Mouse (Mus musculus) urinary bladder, postnatal 25 days (tissue): ENCODE measurements around the gene Hist1h1a.
"Not testable (repeated sequence)": the region's sequence is repeated elsewhere in the genome, so short reads cannot be mapped to it uniquely, and the experiment has no call there.

Source experiments
- DNase-seq: peaks from one replicate; pipeline ENCODE4 v3.0.0; 2022; ENCODE audit warnings: low spot score

Hist1h1a gene

GRCm38 (mm10) chr13:23744421-23745380 lies 18.8 kb upstream of the Hist1h1a start:
- DNase-seq, result no peak

- peak; percentile 69 for DNase-seq
Measured at GRCm38 (mm10) chr13:23745381-23746161, 17.9 kb upstream of the Hist1h1a start, which contains the start of gene Hist1h3c. Gene Hist1h3c, minus strand, starts transcription at chr13:23745602.

- DNase-seq, result peak; percentile 51
Measured at GRCm38 (mm10) chr13:23746201-23747080, 17.0 kb upstream of the Hist1h1a start, which contains the start of gene Hist1h2bb. Gene Hist1h2bb, plus strand, starts transcription at chr13:23746734.

- DNase-seq, result no peak
Measured at GRCm38 (mm10) chr13:23747081-23747891, 16.2 kb upstream of the Hist1h1a start.

DNA sequence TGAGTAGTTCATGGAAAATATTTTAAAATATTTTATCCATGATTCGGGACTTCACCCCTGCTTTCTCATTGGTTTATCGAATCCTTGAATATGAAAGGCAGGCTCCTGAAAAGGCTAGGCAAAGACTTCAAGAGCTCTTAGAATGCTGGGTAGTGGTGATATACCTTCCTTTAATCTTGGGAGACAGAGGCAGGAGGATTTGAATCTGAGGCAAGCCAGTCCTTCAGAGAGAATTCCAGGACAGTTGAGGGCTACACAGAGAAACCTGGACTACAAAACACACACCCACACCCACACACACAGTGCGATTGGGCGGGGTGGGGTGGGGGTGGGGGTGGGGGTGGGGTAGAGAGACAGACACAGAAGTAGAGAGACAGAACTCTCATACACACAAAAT lies 15.6 kb upstream of the Hist1h1a start:
- no peak for DNase-seq

DNA sequence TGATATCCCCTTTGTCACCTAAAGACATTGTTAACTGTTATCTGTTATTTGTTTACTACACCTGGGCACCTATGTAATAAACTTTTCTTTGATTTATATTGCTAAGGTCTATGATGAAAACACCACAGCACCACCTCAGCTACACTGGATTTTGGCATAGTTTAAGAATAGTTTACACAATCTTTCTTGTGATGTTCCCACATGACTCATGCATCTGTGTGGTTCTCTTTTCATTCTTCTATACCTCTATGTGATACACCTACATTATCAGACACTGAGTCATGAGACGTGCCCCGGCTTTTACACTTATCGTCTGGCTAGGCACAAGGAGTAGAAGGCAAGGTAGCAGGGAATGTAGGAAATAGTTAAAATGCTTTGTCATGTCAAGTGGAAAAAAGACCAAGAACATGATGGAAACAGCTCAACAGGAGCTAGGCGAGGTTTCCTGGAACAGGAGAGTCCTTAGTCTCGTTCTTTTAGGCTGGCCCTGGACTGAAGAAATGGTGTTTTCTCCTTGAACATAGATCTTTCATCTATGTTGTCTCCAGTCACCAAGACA lies 13.8 kb upstream of the Hist1h1a start:
- DNase-seq, result no peak

DNA sequence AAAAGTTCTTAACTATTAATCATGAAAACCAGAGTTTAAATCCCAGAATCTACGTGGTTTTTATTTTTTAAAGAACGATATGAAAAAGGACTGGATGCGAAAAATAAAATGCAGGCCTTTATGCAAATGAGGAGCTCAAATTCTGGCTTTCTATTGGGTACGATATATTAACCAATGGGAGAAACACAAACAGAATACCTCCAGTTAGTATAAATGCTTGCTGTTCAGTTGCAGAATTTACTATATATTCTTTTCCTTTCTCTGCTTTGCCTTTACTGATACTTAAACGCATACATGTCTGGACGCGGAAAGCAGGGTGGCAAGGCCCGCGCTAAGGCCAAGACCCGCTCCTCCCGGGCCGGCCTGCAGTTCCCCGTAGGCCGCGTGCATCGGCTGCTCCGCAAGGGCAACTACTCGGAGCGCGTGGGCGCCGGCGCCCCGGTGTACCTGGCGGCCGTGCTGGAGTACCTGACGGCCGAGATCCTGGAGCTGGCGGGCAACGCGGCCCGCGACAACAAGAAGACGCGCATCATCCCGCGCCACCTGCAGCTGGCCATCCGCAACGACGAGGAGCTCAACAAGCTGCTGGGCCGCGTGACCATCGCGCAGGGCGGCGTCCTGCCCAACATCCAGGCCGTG lies 12.5 kb upstream of the Hist1h1a start, which contains the start of gene Hist1h2ab:
Hist1h2ab (plus strand) TSS at position 288 of the 639 bp plus-strand sequence.
- not testable (repeated sequence) for DNase-seq

- no peak for DNase-seq
Measured at GRCm38 (mm10) chr13:23751478-23751956, 11.9 kb upstream of the Hist1h1a start.

- DNase-seq, result peak; percentile 72
Measured at GRCm38 (mm10) chr13:23752067-23752741, 11.3 kb upstream of the Hist1h1a start, which contains the start of gene Hist1h3b. Gene Hist1h3b, plus strand, starts transcription at chr13:23752267.

GRCm38 (mm10) chr13:23752742-23753172 lies 10.7 kb upstream of the Hist1h1a start:
- DNase-seq, result no peak

DNA sequence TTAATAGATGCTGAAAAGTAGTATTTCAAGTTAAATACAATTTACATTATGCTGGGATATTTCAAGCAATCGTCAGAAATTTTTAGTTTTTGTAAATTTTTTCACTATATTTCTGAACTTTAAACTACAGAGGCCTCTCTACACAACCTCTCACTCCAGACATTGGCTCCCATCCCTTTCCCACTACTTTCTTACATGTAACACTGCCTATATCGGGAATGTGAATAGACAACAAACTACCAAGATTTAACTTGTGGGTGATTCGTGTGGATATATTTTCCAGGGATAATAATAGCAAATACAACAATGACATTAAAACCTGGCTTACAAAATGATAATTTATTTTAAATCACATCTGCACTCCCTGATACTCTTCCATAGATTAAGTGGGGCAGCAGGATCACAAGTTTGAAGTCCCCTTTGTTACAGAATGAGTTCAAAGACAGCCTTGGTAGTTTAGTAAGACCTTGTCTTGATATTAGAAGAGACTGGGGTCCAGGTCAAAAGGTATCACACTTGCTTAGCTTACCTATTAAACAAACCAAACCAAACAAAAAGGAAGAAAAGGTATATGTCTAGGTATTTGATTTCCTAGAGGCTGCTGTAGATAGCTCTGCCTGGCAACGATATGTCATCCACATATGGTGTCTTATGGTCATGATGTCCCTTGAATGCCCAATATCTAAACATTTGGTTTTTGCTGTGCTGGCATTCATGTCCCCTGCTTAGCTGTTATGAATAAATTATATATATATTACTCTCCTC lies 10.0 kb upstream of the Hist1h1a start:
- DNase-seq, result no peak

GRCm38 (mm10) chr13:23755000-23755399 lies 8.5 kb upstream of the Hist1h1a start:
- DNase-seq, result no peak

DNA sequence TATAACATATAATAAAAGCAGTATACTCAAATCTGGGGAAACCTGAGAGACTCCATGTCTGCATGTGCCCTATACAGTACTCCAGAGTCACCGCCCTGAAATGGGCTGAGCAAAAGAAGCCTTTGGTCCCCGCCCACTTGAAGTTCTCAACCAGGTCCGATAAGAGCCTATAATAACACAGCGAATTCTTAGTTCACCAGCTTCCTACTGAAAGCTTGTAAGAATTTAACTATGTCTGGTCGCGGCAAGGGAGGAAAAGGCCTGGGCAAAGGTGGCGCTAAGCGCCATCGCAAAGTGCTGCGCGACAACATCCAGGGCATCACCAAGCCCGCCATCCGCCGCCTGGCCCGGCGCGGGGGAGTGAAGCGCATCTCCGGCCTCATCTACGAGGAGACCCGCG lies 6.7 kb upstream of the Hist1h1a start, which contains the start of gene Hist1h4b:
Hist1h4b (plus strand) TSS at position 224 of the 400 bp plus-strand sequence.
- peak; percentile 79 for DNase-seq

DNA sequence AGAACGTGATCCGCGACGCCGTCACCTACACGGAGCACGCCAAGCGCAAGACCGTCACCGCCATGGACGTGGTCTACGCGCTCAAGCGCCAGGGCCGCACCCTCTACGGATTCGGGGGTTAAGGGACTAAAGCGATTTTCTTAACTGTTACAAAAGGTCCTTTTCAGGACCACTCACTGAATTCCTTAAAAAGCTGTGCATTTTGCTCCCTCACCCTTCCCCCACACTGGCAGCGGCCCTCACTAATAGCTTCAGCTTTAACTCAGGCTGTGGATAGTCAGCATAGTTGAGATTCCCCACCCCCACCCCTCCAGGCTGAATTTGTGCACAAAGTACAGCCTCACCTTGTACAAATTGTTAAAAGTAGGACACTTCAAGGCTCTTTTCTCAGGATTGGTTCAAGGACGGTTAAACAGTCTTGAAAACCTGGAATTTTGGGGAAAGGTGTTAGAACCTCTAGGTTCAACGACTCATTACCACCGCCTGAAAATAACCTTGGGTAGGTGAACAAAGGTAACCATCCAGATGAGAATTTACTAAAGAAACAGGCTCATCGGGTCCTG lies 6.2 kb upstream of the Hist1h1a start:
- DNase-seq, result no peak

DNA sequence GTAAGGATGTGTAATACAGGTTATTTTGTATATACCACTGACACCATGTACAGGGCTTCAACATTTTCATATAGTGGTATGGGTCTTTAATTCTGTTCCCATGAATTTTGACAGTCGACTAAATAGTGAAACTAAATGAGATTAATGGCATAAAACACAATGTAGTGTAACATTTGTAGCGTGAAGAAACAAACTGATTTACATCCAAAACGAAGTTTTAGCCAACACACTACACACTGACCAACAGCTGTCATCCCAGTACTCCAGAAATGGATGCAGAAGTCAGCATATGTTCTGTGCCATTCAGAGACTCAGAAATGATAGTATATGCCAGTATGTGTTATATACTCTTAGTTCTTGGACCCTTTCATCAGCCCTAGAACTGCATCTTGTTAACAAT lies 5.5 kb upstream of the Hist1h1a start:
- DNase-seq, result no peak

DNA sequence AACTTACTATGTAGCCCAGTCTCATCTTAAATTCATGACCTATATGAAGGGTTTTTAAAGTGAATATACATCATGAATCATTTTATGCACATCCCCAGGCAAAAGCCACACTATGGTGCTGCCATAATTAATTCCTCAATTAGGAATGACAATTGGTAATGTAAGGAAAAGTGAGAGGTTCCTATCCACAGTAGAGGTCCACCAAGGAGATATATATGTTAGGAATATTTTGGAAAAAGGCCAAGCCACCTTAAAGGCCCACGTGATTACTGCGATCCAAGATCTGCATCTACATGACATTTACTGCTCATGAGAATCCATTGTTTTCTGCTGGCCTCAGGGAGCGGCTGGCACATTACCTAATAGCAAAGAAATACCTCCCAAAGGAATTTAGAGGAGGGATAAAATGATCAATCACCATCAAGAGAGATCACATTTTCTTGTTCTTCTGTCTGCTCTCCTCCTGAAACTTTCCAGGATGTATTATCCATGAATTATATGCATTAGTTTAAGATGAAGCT lies 4.2 kb upstream of the Hist1h1a start:
- DNase-seq, result no peak

GRCm38 (mm10) chr13:23759916-23760239 lies 3.6 kb upstream of the Hist1h1a start:
- no peak for DNase-seq
